Mouse (Mus musculus): Measurements from ENCODE around the gene Sort1.

GRCm38 (mm10) chr3:108289311-108290130, 5.6 kb downstream of the Sort1 start:
- TF ChIP-seq CTCF (IDR thresholded peaks at IDR 0.05; ENCODE audit: borderline replicate concordance, control insufficient read depth, extremely low read depth, insufficient read depth, low read length, poor library complexity) (no peak), POLR2A (IDR thresholded peaks at IDR 0.05; ENCODE audit: control insufficient read depth, extremely low read depth, insufficient read depth, low read length, poor library complexity) (no peak)

Data from thymus, adult 2 months (tissue).